Mouse (Mus musculus) neural tube, embryonic 14.5 days (tissue): ENCODE measurements around the gene Hydin. TPM values are rescaled to one million over a fixed set of nuclear protein-coding genes. Genes with fewer than 3 reads are reported as not detected.
"Not testable (repeated sequence)": the region's sequence is repeated elsewhere in the genome, so short reads cannot be mapped to it uniquely, and the experiment has no call there.

ENCODE experiments used
- ATAC-seq: fragments of 200-750 bp; cut with Nextera tagmentation; 2 replicates; pipeline ENCODE4 v1.8.0; 2017; ENCODE audit warnings: low read depth, mild to moderate bottlenecking, moderate TSS enrichment, moderate library complexity
- H3K27ac ChIP-seq: fragments of 300-500 bp; sonication (generic); 2 replicates; pipeline ENCODE4 v1.5.1; 2014; ENCODE audit warnings: low read depth, mild to moderate bottlenecking, control low read depth, low read length, moderate library complexity, mixed read lengths
- H3K27me3 ChIP-seq: fragments of 300-500 bp; sonication (generic); 2 replicates; pipeline ENCODE4 v1.6.1; 2014; ENCODE audit warnings: low read length; ENCODE audit not compliant: control insufficient read depth, insufficient read depth
- H3K36me3 ChIP-seq: fragments of 300-500 bp; sonication (generic); 2 replicates; pipeline ENCODE4 v1.6.1; 2014; ENCODE audit warnings: low read length, mixed read lengths; ENCODE audit not compliant: control insufficient read depth, insufficient read depth
- H3K4me1 ChIP-seq: fragments of 300-500 bp; sonication (generic); 2 replicates; pipeline ENCODE4 v1.6.1; 2014; ENCODE audit warnings: low read length; ENCODE audit not compliant: control insufficient read depth, insufficient read depth
- H3K4me2 ChIP-seq: fragments of 300-500 bp; sonication (generic); 2 replicates; pipeline ENCODE4 v1.6.1; 2014; ENCODE audit warnings: mild to moderate bottlenecking, low read depth, low read length, control low read depth
- H3K4me3 ChIP-seq: fragments of 300-500 bp; sonication (generic); 2 replicates; pipeline ENCODE4 v1.5.1; 2014; ENCODE audit warnings: low read depth, low read length, control low read depth, mixed read lengths
- H3K9ac ChIP-seq: fragments of 300-500 bp; sonication (generic); replicated peaks from 2 replicates; pipeline ENCODE4 v1.6.1; 2014; ENCODE audit warnings: low read depth, mild to moderate bottlenecking, control low read depth, low read length, mixed read lengths
- H3K9me3 ChIP-seq: fragments of 300-500 bp; sonication (generic); 2 replicates; pipeline ENCODE4 v1.6.1; 2016; ENCODE audit warnings: low read length; ENCODE audit not compliant: control insufficient read depth
- WGBS: fragments of 180-500 bp; shearing (Covaris S2); extraction: QIAGEN DNeasy Blood & Tissue Kit; methylation state at CpG from one replicate; pipeline ENCODE4 v1.1.7; 2014; 5-methylcytosine and 5-hydroxymethylcytosine counted together
- polyA plus RNA-seq: library from polyadenylated mRNA; unstranded; fragments of >200 nt; fragmentation: Nextera tagmentation; extraction: Ambion mirVana; gene quantifications from 2 replicates; pipeline ENCODE4 v1.2.1, GENCODE M21; 2014

Hydin gene
- polyA plus RNA-seq, 1 experiment from 2014 or later = 0.37 TPM

GRCm38 (mm10) chr8:110350725-110351124 is 83.9 kb downstream of the Hydin start:
- no peak for ATAC-seq
- Histone ChIP-seq H3K4me1 (no peaks in the 10 kb centered on the region), H3K4me2 (no peak overlapping the region), H3K9me3 (no peaks in the 10 kb centered on the region), H3K36me3 (no peaks in the 10 kb centered on the region), H3K9ac (no peak overlapping the region), H3K4me3 (no peak overlapping the region), H3K27ac (no peak overlapping the region), H3K27me3 (no peaks in the 10 kb centered on the region)
- WGBS = 88% methylated on average over 3 of the region's 3 CpGs

GRCm38 (mm10) chr8:110351909-110352308 is 85.1 kb downstream of the Hydin start:
- Histone ChIP-seq H3K4me1 (no peaks in the 10 kb centered on the region), H3K36me3 (no peaks in the 10 kb centered on the region), H3K9me3 (no peaks in the 10 kb centered on the region), H3K27ac (no peak overlapping the region), H3K27me3 (no peaks in the 10 kb centered on the region), H3K9ac (no peak overlapping the region), H3K4me2 (no peak overlapping the region), H3K4me3 (no peak overlapping the region)
- no peak for ATAC-seq
- WGBS = 88% methylated on average over 5 of the region's 5 CpGs

- 82% methylated on average over 4 of the region's 4 CpGs for WGBS
- H3K27ac ChIP-seq = no peak overlapping the region
- H3K27me3 ChIP-seq = no peaks in the 10 kb centered on the region
These were observed 96.2 kb downstream of the Hydin start for GRCm38 (mm10) chr8:110362975-110363374.

GRCm38 (mm10) chr8:110372836-110373235 is 106.1 kb downstream of the Hydin start:
- Histone ChIP-seq H3K4me1 (no peaks in the 10 kb centered on the region), H3K4me3 (no peak overlapping the region), H3K4me2 (no peak overlapping the region), H3K36me3 (no peaks in the 10 kb centered on the region), H3K27ac (no peak overlapping the region), H3K9ac (no peak overlapping the region), H3K27me3 (no peaks in the 10 kb centered on the region), H3K9me3 (no peaks in the 10 kb centered on the region)
- WGBS = 86% methylated on average over 13 of the region's 13 CpGs
- ATAC-seq = no peak

More at GRCm38 (mm10) chr8:110362975-110363374, 96.2 kb downstream of the Hydin start:
- ATAC-seq = no peak
- no peak overlapping the region for H3K4me3 ChIP-seq
- H3K9me3 ChIP-seq = no peaks in the 10 kb centered on the region
- H3K9ac ChIP-seq = no peak overlapping the region
- H3K4me1 ChIP-seq = no peaks in the 10 kb centered on the region
- no peak overlapping the region for H3K4me2 ChIP-seq
- no peaks in the 10 kb centered on the region for H3K36me3 ChIP-seq

GRCm38 (mm10) chr8:110373695-110374094 is 106.9 kb downstream of the Hydin start:
- no peak overlapping the region for H3K4me3 ChIP-seq
- H3K9me3 ChIP-seq = no peaks in the 10 kb centered on the region
- H3K9ac ChIP-seq = no peak overlapping the region
- ATAC-seq = no peak
- 93% methylated on average over 4 of the region's 4 CpGs for WGBS
- no peaks in the 10 kb centered on the region for H3K36me3 ChIP-seq
- H3K4me2 ChIP-seq = no peak overlapping the region
- H3K27ac ChIP-seq = no peak overlapping the region
- H3K4me1 ChIP-seq = no peaks in the 10 kb centered on the region
- no peaks in the 10 kb centered on the region for H3K27me3 ChIP-seq

GRCm38 (mm10) chr8:110382751-110383150 is 116.0 kb downstream of the Hydin start:
- Histone ChIP-seq H3K9me3 (no peaks in the 10 kb centered on the region), H3K4me2 (no peak overlapping the region), H3K4me3 (no peak overlapping the region), H3K27me3 (no peaks in the 10 kb centered on the region), H3K9ac (no peak overlapping the region), H3K4me1 (no peaks in the 10 kb centered on the region), H3K36me3 (no peaks in the 10 kb centered on the region), H3K27ac (no peak overlapping the region)
- ATAC-seq = no peak
- 17% methylated on average over 8 of the region's 8 CpGs for WGBS

- H3K9me3 ChIP-seq, H3K4me1 ChIP-seq, H3K4me2 ChIP-seq, H3K27me3 ChIP-seq, H3K4me3 ChIP-seq, H3K36me3 ChIP-seq, ATAC-seq, H3K9ac ChIP-seq, H3K27ac ChIP-seq: not testable (repeated sequence)
- WGBS = 93% methylated on average over 6 of the region's 6 CpGs
These were observed 117.9 kb downstream of the Hydin start for GRCm38 (mm10) chr8:110384632-110385031.

GRCm38 (mm10) chr8:110395656-110396055 is 128.9 kb downstream of the Hydin start:
- ATAC-seq = no peak
- Histone ChIP-seq H3K9me3 (no peaks in the 10 kb centered on the region), H3K4me2 (no peak overlapping the region), H3K9ac (no peak overlapping the region), H3K36me3 (no peaks in the 10 kb centered on the region), H3K27me3 (no peaks in the 10 kb centered on the region), H3K4me3 (no peak overlapping the region), H3K4me1 (0 out of 2 replicates have a peak, but pooled peaks cover 4% of the 10 kb centered on the region), H3K27ac (no peak overlapping the region)
- 93% methylated on average over 4 of the region's 4 CpGs for WGBS

- no peak for ATAC-seq
These were observed 133.8 kb downstream of the Hydin start for GRCm38 (mm10) chr8:110400536-110400935.

GRCm38 (mm10) chr8:110402311-110402710 is 135.5 kb downstream of the Hydin start:
- Histone ChIP-seq H3K4me1 (no peaks in the 10 kb centered on the region), H3K36me3 (no peaks in the 10 kb centered on the region), H3K4me3 (no peak overlapping the region), H3K9me3 (no peaks in the 10 kb centered on the region), H3K4me2 (no peak overlapping the region), H3K9ac (no peak overlapping the region), H3K27me3 (no peaks in the 10 kb centered on the region), H3K27ac (no peak overlapping the region)
- ATAC-seq = no peak
- WGBS = 84% methylated on average over 6 of the region's 6 CpGs

More at GRCm38 (mm10) chr8:110400536-110400935, 133.8 kb downstream of the Hydin start:
- Histone ChIP-seq H3K27ac (no peak overlapping the region), H3K36me3 (no peaks in the 10 kb centered on the region), H3K4me2 (no peak overlapping the region), H3K4me1 (no peaks in the 10 kb centered on the region), H3K27me3 (no peaks in the 10 kb centered on the region), H3K9me3 (no peaks in the 10 kb centered on the region), H3K9ac (no peak overlapping the region), H3K4me3 (no peak overlapping the region)
- 91% methylated on average over 6 of the region's 6 CpGs for WGBS
